Mouse (Mus musculus) forelimb bud, embryonic 11.5 days (tissue): ENCODE results near the gene Dek.

Experiments used
- DNase-seq: peaks from one replicate; pipeline ENCODE4 v3.0.0-alpha.2; 2012; ENCODE audit warnings: low read depth, low spot score

Gene Dek

GRCm38 (mm10) chr13:47105711-47106579 lies at the start of gene Dek:
TSS of gene Dek (minus strand) at chr13:47106201.
- peak; percentile 89 for DNase-seq

- DNase-seq = no peak
Observed at GRCm38 (mm10) chr13:47154866-47155265, 48.9 kb upstream of the Dek start.

GRCm38 (mm10) chr13:47153206-47153605 lies 47.2 kb upstream of the Dek start:
- peak; percentile 41 for DNase-seq

GRCm38 (mm10) chr13:47152390-47152789 lies 46.4 kb upstream of the Dek start:
- peak; percentile 78 for DNase-seq

GRCm38 (mm10) chr13:47151060-47151459 lies 45.1 kb upstream of the Dek start:
- DNase-seq = no peak

DNA sequence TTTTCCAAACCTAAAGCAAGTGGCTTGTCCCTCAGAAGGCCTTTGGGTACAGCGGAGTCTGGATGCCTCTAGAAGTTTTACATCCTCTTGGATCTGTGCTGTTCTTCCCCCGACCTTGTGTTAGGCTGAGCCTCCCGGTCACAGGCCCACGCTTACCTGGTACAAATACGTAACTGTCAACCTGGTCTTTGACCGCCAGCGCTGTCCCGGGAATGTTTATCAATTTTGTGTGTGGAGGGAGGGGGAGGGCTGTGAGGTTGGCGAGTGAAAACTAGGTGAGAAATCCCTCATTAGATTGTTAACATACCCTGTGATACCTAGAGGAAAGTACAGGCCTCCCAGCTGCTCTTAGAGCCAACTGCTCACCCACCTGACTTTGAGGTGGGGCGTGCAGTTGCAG lies 44.0 kb upstream of the Dek start:
- DNase-seq = no peak

DNA sequence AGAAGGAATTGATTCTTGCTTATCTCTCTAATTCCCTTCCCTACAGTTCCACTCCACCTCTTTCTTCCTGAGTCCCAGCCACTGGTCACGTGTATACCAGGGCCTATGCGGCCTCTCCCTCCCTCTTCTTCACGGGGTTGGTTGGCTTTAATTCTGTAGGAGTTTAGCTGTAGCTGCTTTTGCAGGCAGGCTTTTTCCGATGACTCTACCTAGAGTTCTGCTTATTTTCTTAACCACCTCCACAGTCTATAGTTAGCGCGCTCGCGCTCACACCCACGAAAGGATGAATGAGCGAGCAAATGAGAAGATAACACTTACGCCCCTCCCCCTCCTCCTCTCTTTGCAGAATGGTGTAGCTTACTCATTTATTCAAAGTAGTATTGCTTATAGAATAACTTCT lies 42.6 kb upstream of the Dek start:
- DNase-seq = no peak

DNA sequence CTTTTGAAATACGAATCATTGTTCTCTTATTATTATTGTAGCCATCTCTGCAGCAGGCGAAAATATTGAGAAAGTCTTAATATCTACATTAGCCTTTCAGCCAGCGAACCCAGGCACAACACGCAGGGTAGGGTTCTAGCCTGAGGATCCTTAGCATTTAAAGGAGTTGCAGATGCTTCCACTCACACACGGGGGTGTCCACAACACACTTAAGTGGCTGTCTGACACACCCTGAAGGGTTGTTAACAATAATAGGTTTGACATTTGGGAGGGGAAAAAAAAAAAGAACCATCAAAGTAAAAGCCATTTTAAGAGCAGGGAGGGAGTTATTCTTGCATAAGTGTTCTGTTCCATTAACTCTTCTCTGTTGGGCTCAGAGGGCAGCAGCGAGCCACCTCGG lies 40.4 kb upstream of the Dek start:
- no peak for DNase-seq

GRCm38 (mm10) chr13:47145939-47146338 lies 39.9 kb upstream of the Dek start:
- no peak for DNase-seq

GRCm38 (mm10) chr13:47142764-47143163 lies 36.8 kb upstream of the Dek start:
- DNase-seq = no peak

DNA sequence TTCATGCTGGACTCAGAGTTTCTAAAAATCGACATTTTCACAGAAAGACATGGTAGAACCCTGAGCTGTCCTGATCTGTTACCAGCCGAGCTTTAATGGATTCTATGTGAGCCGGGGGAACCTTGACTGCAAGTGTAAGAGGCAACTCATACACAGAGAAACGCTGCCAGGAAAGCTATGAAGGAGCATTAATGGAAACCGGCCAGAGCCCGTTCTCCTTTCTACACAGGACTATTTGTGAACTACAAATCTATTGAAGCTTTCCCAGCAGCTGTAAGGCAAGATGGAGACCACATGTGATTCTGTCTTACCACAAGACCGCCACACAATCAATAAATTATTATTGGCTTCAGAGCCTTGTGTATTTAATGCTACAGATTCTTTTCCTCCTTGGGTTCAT lies 29.7 kb upstream of the Dek start:
- no peak for DNase-seq

- DNase-seq = no peak
Observed at GRCm38 (mm10) chr13:47134836-47135235, 28.8 kb upstream of the Dek start.

GRCm38 (mm10) chr13:47133058-47133457 lies 27.1 kb upstream of the Dek start:
- no peak for DNase-seq

DNA sequence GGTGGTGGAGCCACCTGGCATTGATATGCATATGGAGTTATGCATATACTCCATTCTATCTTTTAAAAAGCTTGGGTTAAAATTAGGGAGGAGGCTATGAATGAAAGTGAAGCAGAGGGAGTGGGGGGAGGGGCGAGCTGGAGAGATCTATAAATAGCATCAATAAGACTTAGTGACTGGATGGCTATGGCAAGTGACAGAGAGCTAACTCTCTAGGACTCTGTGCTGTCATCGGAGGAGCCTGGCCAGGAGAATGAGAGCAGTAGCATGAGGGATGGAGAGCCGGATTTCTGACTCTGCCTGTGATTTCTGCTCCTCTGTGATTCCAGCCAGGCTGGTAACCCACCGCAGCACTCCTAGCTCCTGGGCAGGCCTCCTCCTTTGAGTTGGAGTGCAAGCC lies 23.1 kb upstream of the Dek start:
- DNase-seq = no peak

DNA sequence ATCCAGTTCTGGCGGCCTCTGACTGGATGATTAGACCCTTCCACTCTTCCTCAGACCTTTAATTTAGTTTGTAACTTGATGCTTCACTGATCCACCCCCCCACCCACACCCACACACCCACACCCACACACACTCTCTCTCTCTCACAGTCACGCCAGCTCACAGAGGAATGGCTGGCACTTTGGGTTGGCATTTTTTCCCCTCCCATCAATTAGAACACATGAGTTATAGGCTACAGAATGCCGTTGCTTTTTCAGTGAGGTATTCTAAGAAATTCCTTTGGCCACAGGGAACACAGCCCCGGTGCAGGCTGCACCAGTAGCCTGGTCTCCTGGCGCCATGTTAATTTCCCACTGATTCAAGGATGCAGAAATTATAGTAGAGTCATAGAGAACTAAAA lies 19.6 kb upstream of the Dek start:
- DNase-seq = no peak

GRCm38 (mm10) chr13:47124986-47125385 lies 19.0 kb upstream of the Dek start:
- no peak for DNase-seq

DNA sequence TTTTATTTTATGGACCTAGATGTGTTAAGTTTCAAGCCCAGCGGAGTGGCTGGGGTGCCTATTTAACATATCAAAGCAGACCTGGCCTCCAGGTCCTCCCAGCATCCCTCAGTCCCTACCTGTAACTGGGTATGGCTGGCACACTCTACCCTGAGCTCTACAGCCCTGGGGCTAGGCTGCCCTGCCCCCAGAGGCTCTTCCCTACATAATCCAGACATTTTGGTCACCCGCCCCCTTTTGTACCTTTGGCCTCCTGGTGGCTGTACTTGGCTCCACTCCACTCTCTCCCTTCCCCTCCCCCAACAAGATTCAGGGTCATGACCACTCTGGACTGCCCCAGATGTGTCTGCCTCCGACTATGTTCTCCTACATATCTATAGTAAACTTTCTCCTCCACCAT lies 18.4 kb upstream of the Dek start:
- DNase-seq = no peak

DNA sequence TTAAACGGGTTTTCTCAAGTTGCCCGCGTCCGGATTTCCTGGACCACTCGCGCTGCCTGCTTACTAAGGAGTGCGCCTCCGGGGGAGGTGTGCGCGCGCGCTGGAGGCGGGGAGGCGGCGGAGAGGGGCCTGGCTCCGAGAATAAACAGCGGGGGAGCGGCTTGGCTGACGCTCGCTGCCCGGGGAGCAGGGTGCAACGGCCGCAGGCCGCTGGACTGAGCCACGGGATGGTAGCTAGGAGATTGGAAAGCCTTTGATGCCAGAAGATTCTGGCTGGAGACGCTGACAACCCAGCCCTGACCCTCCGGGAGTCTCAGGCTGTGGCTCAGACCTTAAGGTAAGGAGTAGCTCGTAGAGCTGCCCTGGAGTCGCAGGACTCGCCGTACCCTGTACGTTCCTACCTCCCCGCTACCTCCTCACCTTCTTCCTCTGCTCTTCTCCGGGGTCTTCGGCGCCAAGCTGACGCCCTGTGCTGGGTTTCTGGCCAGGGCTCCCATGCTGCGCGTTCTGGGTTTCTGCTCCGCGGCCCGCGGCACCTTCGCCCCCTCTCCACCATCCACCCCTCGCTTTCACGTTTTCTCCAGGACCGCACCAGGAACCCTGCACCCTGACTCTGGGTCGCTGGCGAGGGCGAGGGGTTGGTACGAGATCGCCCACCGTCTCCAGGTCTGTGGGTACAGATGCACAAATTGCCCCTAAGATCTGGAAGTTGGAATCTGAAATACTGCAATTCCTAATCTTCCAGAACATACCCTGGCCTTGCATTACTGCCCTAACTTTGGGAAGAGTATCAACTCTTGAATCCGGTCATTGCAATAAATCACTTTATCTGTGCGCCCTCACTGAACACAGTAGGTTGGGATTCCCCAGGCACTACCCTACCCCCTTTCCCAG lies 16.8 kb upstream of the Dek start, which contains the start of gene Rnf144b:
Gene Rnf144b, plus strand, starts transcription at position 120 of the 894 bp plus-strand sequence.
- peak; percentile 19 for DNase-seq

DNA sequence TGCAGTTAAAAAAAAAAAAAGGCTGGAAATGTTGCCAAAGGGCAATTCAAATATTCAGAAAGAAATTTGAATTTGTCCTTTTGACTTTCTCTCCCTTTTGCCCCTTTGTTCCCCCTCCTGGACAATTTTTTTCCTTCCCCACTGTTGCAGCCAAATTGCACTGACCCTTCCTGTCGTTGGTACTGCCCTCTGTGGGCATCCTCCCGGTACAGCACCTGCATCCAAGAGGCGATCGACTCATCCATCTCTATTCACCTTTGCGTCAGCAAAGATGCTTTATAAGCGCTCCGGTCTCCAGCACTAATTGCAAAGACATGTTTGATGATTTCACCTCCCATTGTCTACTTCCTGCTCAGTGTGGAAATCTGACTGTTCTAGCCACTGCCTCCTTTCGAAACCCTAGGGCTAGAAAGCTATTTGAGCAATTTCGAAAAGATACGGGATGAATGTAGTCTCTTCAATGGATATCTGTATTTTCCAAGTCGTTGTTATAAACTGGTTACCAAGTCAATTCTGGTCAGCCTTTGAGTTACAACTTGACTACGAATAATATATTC lies 15.4 kb upstream of the Dek start:
- no peak for DNase-seq

DNA sequence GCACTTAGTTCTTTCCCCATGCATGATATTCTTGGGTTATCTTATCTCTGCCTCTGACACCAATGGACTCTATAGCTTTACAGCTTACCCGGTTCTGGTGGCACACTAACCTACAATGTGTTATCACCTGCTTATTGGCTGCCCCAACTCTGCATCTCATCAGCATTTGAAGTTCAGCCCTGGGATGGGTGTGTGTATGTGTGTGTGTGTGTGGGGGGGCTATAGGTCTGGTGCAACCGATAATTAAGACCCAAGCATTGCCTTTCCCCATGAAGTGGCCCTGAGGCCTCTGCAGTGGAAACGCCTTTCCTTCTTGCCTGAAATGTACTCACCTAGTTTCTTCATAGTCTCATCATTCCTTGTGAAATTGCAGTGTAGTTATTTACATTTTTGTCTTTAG lies 10.0 kb upstream of the Dek start:
- DNase-seq = no peak

DNA sequence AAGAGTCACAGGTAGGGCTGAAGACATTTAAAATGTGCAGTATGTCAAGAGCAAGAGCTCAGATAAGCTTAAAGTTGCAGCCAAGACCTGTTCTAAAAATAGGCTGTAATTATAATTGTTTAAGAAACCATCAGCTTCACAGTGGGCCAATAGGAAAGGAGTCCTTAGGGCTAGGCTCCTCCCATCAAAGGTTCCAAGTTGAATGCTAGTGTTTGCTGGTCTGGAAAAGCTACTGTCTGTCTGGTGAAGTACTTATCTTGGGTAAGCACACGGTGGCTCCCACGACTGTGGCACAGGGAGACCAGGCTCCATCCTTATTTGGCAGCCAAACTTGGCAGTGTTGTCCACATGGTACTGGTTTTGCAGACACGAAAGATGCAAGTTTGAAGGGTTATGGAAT lies 6.9 kb upstream of the Dek start:
- no peak for DNase-seq

- no peak for DNase-seq
Observed at GRCm38 (mm10) chr13:47112056-47112455, 6.1 kb upstream of the Dek start.
